Mouse (Mus musculus): ENCODE results near the gene Lrrc9. TPM values are rescaled to one million over a fixed set of nuclear protein-coding genes. Genes with fewer than 3 reads are reported as not detected.

The Lrrc9 gene
- total RNA-seq (2021), result 1 to 10 TPM; 1.0 to 1.2 TPM

DNA sequence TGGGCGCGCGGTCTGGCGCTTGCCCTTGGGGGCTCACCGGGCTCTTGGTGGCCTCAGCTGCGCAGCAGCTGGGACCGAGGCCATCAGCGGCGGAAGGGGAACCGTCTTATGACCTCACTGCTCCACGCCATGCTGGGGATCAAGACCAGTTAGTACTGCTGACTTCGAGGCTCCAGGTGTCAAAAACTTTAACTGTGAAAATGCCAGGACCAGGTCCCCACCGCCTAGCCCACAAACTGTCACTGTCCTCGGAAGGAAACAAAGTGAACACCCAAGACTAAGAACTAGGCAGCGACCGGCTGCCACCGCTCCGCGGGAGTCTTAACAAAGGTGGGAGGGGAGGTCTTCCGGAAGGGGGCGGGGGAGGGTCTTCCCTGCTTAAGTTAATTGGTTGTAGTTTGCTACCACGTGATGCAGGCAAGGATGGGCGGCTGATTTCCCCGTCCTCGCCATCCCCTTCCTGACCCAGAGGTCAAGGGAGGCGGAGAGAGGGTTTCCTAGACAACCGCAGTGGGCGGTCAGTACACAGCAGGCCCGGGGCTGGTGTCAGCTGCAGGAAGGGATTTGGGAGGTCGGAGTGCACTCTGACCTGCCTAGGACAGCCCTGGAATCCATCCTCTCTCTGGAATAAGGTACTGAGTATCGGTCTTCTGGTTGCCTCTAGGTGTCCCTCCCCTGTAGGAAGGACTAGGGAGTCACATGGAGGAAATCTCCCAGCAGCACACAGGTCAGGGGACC lies at the start of gene Lrrc9:
TSS of gene Lrrc9 (plus strand) at position 28 of the 738 bp plus-strand sequence.
- DNase-seq, result peak; percentile 70

GRCm38 (mm10) chr12:72393046-72393805 lies 48.4 kb upstream of the Lrrc9 start:
- no peak for DNase-seq

DNA sequence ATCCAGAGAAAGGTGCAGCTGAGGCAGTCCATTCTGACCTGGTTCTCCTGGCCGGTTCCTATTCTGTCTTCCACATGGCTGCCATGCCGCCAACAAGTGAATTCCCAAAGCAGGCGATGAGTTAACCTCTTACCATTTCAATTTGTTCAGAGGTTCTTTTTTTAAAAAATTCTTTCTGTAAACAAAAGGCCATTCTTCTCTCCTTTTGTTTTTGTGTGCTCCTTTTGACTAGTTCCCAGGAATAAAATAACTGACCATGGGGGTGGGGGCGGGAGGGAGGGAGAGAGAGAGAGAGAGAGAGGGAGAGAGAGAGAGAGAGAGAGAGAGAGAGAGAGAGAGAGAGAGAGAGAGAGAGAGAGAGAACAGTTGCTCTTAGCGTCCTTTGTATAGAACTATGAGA lies 36.6 kb upstream of the Lrrc9 start:
- DNase-seq, result no peak

DNA sequence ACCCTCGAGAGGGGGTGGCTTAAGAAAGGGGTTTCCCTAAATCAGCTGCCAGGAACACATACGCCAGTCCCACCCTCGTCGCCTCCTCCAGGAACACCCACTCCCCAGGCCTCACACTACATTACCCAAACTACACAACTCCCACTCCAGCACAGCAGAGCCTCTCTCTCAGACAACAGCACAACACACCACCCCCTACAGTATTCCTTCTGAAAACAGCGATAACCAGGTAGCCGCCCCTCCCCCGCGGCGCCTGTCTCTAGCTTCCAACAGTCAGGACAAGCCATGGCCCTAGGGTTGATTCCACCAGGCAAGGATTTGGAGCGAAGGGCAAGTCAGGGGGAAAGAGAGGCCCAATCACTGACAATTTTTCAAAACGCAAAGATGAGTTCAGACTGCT lies 34.5 kb upstream of the Lrrc9 start:
- no peak for DNase-seq

DNA sequence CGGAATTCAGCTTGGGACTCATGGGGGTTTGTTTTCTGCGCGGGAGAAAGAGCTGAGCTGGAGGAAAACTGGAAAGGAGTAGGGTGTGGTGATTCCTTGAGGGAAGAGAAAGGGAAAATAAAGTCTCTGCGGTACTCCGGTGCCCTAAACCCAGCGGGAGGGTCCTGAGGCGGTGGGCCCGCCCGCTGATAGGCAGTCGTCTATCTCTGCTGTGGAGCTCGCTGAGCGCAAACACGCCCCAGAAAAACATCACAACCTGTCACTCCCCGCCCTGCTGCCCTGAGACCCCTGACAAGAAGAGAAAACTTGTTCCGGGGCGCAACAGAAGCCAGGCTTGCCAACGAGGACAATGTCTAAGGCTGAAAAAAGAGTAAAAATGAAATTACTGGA lies 34.0 kb upstream of the Lrrc9 start:
- DNase-seq, result no peak

GRCm38 (mm10) chr12:72408111-72408891 lies 33.4 kb upstream of the Lrrc9 start:
- DNase-seq, result peak; percentile 63

- DNase-seq, result no peak
These were observed 32.7 kb upstream of the Lrrc9 start, which contains the start of gene Rtn1 for GRCm38 (mm10) chr12:72408954-72409353. TSS of gene Rtn1 (minus strand) at chr12:72409054.

- no peak for DNase-seq
These were observed 23.9 kb upstream of the Lrrc9 start for GRCm38 (mm10) chr12:72417762-72418161.

DNA sequence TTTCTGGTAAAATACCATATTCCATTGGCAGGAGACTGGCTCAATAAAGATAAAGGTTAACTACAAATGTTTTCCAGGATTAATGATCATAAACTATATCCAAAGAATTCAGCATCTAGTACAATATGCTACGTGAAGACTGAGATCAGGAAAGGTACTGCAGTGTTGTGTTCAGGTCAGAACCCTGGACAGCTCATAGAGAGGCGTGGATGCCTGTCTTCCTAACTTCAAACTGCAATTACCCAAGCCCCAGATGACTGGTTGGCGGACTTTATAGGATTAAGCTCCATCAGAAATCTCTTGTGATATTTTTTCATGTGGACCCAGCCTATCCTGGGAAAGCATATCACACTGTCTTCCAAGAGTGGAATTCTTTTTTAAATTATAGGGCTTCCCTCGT lies 19.0 kb upstream of the Lrrc9 start:
- peak; percentile 34 for DNase-seq

DNA sequence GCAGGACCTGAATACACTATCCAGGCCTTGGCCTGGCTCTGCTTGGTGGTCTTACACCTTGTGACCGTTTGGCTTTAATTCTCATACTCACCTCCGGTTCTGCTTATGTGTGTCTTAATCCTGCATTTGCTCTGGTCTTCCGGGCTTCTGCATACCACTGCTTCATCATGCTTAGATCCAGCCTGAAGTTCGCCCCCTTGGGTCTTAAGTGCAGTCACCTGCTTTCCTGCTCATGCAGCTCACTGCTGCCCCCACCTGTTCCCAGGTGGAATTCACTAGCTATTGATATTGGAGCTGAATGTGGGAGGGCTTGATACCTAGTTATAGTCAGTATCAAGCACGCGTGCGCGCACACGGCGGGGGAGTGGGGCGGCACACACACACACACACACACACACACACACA lies 13.9 kb upstream of the Lrrc9 start:
- DNase-seq, result peak; percentile 79

GRCm38 (mm10) chr12:72432209-72432608 lies 9.5 kb upstream of the Lrrc9 start:
- DNase-seq, result no peak

DNA sequence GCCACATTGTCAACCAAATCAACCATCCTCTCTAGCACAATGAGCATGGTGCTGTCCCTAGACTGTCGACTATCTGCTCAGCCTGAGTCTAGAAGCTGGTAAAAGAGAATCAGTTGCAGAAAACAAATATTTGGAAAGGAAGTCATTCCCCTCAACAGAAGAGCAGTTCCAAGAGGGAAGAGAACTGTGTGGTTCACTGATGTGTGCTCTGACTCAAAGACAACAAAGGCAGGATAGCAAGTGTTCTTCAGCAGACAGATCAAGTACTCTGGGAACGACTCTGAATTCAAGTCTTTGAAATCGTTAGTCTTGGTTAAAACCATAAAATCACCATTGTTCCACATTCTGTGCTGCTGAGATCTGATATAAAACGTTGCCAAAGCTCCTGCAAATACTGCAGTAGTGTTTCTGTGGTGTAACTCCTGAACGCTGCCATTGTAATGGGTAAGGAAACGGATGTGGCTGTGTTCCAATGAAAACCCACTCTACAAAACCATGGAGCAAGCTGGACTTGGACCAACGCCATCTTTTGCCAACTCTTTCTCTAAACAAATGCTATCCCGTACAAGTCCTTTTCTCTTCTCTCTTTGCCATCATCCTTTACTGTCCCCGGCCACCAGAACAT lies 8.3 kb upstream of the Lrrc9 start:
- peak; percentile 41 for DNase-seq

- DNase-seq, result no peak
These were observed 3.9 kb upstream of the Lrrc9 start for GRCm38 (mm10) chr12:72437676-72438341.

- no peak for DNase-seq
These were observed 2.6 kb upstream of the Lrrc9 start for GRCm38 (mm10) chr12:72438961-72439480.

GRCm38 (mm10) chr12:72453941-72454340 lies 12.3 kb downstream of the Lrrc9 start:
- DNase-seq, result no peak

DNA sequence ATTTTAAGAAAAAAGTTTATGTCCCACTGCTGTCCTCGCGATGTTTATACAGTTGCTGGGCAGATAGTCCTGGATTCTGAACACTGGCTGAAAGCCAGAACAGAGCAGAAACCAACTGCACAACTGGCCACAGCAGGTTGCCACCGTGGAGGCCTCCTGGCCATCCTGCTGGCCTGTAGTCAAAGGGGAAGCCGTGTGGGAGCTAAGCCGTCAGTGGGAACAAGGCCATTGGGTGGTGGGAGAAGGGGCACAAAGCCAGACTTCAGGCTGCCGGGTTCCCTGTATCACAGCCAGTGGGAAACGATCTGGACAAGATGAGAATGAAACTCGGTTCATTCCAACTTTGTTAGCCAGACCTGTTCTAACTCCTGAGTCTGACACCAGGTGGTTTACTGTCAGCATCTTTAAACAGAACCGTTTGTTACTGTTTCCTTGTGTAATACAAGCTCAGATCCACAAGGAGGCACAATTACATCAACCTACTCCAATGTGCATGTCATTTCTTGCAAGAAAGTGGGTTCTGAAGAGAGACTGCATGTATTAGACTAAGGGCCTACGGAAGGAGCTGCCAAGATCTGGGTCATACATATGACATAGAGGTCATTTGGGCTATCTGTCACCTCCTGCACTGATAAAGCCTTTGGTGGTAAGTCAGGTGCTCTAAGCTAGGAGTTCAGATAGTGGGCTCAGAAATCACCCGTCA lies 19.7 kb downstream of the Lrrc9 start:
- no peak for DNase-seq

- peak; percentile 76 for DNase-seq
These were observed 20.3 kb downstream of the Lrrc9 start for GRCm38 (mm10) chr12:72461894-72462530.

DNA sequence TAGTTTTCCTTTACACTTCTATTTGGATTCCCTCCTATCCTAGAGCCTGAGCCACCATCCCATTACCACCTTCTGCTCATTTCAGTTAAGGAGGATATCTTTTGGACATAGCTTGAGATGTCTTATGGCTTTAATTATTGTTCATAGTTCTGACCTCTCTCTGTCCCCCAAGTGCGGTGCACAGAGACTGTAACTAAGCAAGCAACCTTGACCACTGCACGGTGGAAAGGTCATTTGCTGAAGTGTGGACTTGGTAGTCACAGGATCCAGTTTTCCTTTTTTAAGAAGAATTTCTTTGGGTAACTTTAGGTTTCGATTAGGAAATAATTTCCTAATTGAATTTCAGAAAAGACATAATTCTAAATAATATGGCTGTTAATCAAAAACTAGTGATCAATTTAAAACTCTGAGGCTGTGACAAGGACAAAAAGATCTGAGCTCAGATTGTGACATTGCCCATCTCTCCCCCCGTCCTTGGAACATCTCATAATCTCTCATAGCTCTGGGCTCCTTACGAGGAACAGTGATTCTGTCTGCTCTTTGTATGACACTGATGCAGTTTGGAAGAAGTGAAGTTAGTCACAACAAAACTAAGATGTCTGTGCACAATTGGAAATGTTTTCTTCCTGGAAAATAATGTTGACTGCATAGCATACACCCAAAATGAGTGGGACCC lies 24.3 kb downstream of the Lrrc9 start:
- DNase-seq, result no peak

- DNase-seq, result no peak
These were observed 25.6 kb downstream of the Lrrc9 start for GRCm38 (mm10) chr12:72467269-72467668.

- DNase-seq, result no peak
These were observed 26.1 kb downstream of the Lrrc9 start for GRCm38 (mm10) chr12:72467789-72468188.
